Mouse (Mus musculus): ENCODE results near the gene Ntrk1.

GRCm38 (mm10) chr3:87763683-87764289 lies 31.2 kb downstream of the Ntrk1 start:
- TF ChIP-seq CTCF (IDR thresholded peaks at IDR 0.05; ENCODE audit: insufficient read depth, low read length) (no peak), POLR2A (IDR thresholded peaks at IDR 0.05; ENCODE audit: borderline replicate concordance, extremely low read depth, low read depth, low read length) (no peak)
